Mouse (Mus musculus) heart, embryonic 12.5 days (tissue): ENCODE measurements around the gene Crybb3. TPM values are rescaled to one million over a fixed set of nuclear protein-coding genes. Genes with fewer than 3 reads are reported as not detected.

Experiments
- ATAC-seq: fragments of 200-750 bp; cut with Nextera tagmentation; 2 replicates; pipeline ENCODE4 v1.8.0; 2017; ENCODE audit warnings: moderate TSS enrichment, moderate library complexity; ENCODE audit not compliant: insufficient number of reproducible peaks, low FRiP score
- H3K27ac ChIP-seq: fragments of 300-500 bp; sonication (generic); 2 replicates; pipeline ENCODE4 v1.5.1; 2016; ENCODE audit warnings: mild to moderate bottlenecking, moderate library complexity; ENCODE audit not compliant: poor library complexity, severe bottlenecking
- H3K27me3 ChIP-seq: fragments of 300-500 bp; sonication (generic); replicated peaks from 2 replicates; pipeline ENCODE4 v1.6.1; 2016; ENCODE audit warnings: mild to moderate bottlenecking, moderate library complexity
- H3K36me3 ChIP-seq: fragments of 300-500 bp; sonication (generic); 2 replicates; pipeline ENCODE4 v1.6.1; 2016; ENCODE audit warnings: mild to moderate bottlenecking, moderate library complexity
- H3K4me1 ChIP-seq: fragments of 300-500 bp; sonication (generic); replicated peaks from 2 replicates; pipeline ENCODE4 v1.6.1; 2016; ENCODE audit warnings: mild to moderate bottlenecking
- H3K4me2 ChIP-seq: fragments of 300-500 bp; sonication (generic); 2 replicates; pipeline ENCODE4 v1.6.1; 2016; ENCODE audit warnings: mild to moderate bottlenecking, moderate library complexity
- H3K4me3 ChIP-seq: fragments of 300-500 bp; sonication (generic); 2 replicates; pipeline ENCODE4 v1.5.1; 2016; ENCODE audit warnings: mild to moderate bottlenecking
- H3K9ac ChIP-seq: fragments of 300-500 bp; sonication (generic); 2 replicates; pipeline ENCODE4 v1.6.1; 2016; ENCODE audit warnings: mild to moderate bottlenecking, moderate library complexity
- H3K9me3 ChIP-seq: fragments of 300-500 bp; sonication (generic); replicated peaks from 2 replicates; pipeline ENCODE4 v1.6.1; 2016; ENCODE audit warnings: mild to moderate bottlenecking, moderate library complexity
- WGBS: fragments of 180-500 bp; shearing (Covaris S2); methylation state at CpG from one replicate; pipeline ENCODE4 v1.1.7; 2016; 5-methylcytosine and 5-hydroxymethylcytosine counted together
- polyA plus RNA-seq: library from polyadenylated mRNA; unstranded; fragments of >200 nt; fragmentation: Nextera tagmentation; extraction: Ambion mirVana; gene quantifications from 2 replicates; pipeline ENCODE4 v1.2.1, GENCODE M21; 2016

Gene Crybb3
- polyA plus RNA-seq, 1 experiment from 2014 or later, result 1.4 TPM

DNA sequence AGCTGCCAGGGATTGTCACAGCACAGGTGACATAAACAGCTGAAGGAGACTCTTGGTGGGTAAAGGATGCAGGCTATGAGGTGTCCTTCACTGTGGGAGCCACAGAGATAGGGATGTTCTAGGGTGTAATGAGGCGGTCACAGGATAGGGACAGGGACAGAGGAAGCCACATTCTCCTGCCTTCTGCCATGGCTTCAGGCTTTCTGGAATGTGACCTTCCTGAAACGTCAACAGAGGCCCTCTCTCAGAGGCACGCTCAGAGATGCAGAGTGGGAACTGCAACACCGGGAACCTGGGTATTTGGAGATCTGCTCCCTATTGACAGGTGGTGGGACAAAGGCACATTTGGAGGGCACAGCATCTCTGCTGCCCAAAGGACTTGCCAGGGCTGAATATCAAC is 5.6 kb upstream of the Crybb3 start:
- no peak for ATAC-seq
- H3K4me3 ChIP-seq, result no peak overlapping the region
- 44% methylated on average over 4 of the region's 4 CpGs for WGBS
- H3K4me1 ChIP-seq, result peaks cover 18% of the 10 kb centered on the region
- peaks cover 55% of the 10 kb centered on the region for H3K36me3 ChIP-seq
- H3K9ac ChIP-seq, result no peak overlapping the region
- no peaks in the 10 kb centered on the region for H3K9me3 ChIP-seq
- H3K27me3 ChIP-seq, result no peaks in the 10 kb centered on the region
- no peak overlapping the region for H3K4me2 ChIP-seq
- H3K27ac ChIP-seq, result no peak overlapping the region

DNA sequence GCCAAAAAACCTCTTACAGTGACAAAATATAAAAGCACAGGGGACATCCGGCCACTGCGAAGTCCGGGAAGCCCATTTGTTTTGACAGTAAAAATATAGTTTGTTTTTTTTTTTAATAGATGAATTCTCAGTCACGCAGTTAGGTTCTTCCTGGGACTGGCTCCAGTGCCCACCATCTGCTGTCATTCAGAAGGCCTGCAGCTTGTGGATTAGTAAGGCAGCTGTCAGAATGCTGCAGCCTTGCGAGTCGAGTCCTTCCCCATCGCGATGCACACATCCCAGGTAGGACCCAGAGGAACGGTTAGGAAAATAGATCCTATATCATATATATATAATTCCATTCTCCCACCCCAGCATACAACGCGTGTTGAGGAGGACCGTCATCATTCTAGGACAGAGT is 5.1 kb upstream of the Crybb3 start:
- H3K9ac ChIP-seq, result no peak overlapping the region
- H3K4me3 ChIP-seq, result no peak overlapping the region
- H3K9me3 ChIP-seq, result no peaks in the 10 kb centered on the region
- ATAC-seq, result no peak
- peaks cover 19% of the 10 kb centered on the region for H3K4me1 ChIP-seq
- WGBS, result 82% methylated on average over 12 of the region's 12 CpGs
- H3K27ac ChIP-seq, result no peak overlapping the region
- no peak overlapping the region for H3K4me2 ChIP-seq
- H3K36me3 ChIP-seq, result peaks cover 50% of the 10 kb centered on the region
- H3K27me3 ChIP-seq, result no peaks in the 10 kb centered on the region

DNA sequence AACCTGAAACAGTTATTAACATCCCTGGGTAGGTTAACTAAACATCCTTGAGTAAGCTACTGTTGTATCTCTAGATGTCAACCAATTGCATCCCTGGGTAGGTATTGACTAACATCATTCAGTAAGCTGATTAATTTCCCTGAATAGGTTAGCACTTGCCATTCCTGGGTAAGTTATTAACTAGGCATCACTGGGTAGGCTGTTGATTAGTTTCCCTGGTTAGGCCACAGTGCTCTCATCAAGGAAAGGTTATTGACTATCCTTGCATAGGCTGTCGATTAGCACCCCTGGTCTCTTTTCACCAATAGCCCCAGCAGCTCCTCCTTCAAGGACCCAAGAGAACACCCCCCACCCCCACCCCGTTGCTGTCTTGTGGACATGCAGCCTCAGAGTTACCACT is 4.5 kb upstream of the Crybb3 start:
- H3K9ac ChIP-seq, result no peak overlapping the region
- H3K27me3 ChIP-seq, result no peaks in the 10 kb centered on the region
- no peak for ATAC-seq
- H3K27ac ChIP-seq, result no peak overlapping the region
- no peak overlapping the region for H3K4me2 ChIP-seq
- H3K4me3 ChIP-seq, result no peak overlapping the region
- H3K36me3 ChIP-seq, result peaks cover 45% of the 10 kb centered on the region
- H3K9me3 ChIP-seq, result no peaks in the 10 kb centered on the region
- peaks cover 19% of the 10 kb centered on the region for H3K4me1 ChIP-seq
- 66% methylated on average over 2 of the region's 2 CpGs for WGBS

DNA sequence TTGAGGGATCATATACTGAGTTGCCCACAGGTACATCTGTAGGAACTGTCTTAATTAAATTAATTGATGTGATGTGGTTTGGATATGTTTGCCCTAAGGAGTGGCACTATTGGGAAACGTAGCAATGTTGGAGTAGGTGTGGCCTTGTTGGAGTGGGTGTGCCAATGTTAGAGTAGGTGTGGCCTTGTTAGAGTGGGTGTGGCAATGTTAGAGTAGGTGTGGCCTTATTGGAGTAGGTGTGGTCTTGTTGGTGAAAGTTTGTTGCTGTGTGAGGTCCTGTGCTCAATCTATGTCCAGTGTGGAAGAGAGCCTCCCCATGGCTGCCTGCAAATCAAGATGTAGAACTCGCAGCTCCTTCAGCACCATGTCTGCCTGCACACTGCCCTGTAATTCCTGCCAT is 2.9 kb upstream of the Crybb3 start:
- Histone ChIP-seq H3K27me3 (no peaks in the 10 kb centered on the region), H3K9ac (no peak overlapping the region), H3K4me3 (no peak overlapping the region), H3K4me2 (no peak overlapping the region), H3K4me1 (peaks cover 25% of the 10 kb centered on the region), H3K27ac (no peak overlapping the region), H3K36me3 (peaks cover 29% of the 10 kb centered on the region), H3K9me3 (no peaks in the 10 kb centered on the region)
- 83% methylated on average over 2 of the region's 2 CpGs for WGBS
- ATAC-seq, result no peak

DNA sequence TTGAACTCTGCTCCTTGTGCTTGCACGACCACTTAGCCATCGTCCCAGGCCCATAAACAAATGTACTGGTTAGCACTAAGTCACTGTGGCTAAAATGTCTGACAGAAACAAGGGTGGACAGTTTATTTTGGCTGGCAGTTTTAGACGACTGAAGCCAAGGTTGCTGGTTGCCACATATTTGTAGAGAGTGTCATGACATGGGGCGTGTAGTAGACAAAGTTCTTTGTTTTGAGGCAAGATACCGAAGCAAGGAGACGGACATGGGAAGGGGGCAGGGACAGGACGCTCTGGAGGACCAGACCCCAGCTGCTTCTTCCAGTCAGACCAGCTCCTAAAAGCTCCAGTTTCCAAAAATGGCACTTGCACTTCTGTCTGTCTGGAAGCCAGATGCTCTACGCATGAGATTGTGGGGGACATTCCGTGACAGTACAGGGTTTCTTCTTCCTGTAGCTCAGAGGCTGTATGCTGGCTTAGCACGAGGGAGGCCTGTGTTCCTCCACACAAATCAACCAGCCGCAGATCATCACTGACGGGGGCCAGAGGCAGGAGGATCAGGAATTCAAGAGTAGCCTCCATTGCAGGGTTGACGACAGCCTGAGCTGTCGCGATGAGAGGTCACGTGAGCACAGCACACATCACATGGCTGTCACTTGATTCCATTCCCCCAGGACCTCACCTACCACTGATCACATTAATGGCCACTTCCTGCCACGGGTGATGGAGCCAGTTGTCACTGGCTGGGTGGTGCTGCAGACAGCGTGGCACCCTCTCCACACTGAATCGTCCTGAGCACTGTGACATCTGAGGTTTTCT is 1.2 kb upstream of the Crybb3 start:
- H3K36me3 ChIP-seq, result peaks cover 12% of the 10 kb centered on the region
- H3K27ac ChIP-seq, result 0 out of 2 replicates have a peak overlapping the region, but pooled peaks have one; percentile 8
- peaks cover 10% of the 10 kb centered on the region; the same call in 1 of the 2 replicates for H3K27me3 ChIP-seq
- peaks cover 25% of the 10 kb centered on the region for H3K4me1 ChIP-seq
- 0 out of 2 replicates have a peak, but pooled peaks have one; percentile 26 for ATAC-seq
- peak overlapping the region; percentile 53 for H3K4me2 ChIP-seq
- WGBS, result 37% methylated on average over 19 of the region's 19 CpGs
- H3K9me3 ChIP-seq, result no peaks in the 10 kb centered on the region
- H3K4me3 ChIP-seq, result no peak overlapping the region
- no peak overlapping the region for H3K9ac ChIP-seq

DNA sequence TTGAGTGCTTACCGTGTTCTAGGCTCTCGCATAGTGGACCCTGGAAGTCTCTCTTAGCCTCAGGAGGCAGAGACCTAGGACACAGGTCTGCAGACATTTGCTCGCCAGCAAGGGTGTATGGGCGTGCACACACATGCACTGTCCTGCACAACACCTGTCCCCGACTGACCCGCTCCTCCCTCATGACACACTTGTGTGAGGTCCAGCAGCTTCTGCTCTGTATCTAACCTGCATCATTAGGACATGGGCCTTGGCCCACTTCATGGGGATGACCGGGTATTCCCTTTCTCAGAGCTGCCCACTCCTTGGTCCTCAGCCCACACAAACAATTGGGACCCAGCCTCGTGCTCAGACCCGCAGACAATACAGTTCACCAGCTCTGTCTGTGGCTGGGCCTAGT is 364 bp downstream of the Crybb3 start:
- ATAC-seq, result no peak
- H3K9ac ChIP-seq, result no peak overlapping the region
- WGBS, result 85% methylated on average over 9 of the region's 9 CpGs

DNA sequence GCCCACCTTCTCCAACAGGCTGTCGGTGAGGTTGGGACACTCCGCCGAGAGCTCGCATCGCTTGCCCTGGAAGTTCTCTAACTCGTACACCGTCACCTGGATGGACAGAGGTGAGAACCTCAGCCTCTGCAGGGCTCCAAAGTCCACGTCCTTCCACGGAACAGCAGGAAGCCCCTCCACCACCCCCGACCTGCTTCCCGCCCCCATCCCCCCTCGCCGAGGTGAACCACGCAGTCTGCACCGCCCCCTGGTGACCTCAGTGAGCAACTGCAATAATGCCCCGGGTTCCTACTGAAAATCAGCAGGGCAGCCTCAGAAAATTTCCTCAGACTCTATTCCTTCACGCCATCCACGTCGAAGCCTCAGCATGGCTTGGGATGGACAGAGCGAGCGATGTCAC is 1.6 kb downstream of the Crybb3 start:
- Histone ChIP-seq H3K9me3 (no peaks in the 10 kb centered on the region), H3K27ac (no peak overlapping the region), H3K27me3 (peaks cover 25% of the 10 kb centered on the region), H3K36me3 (no peaks in the 10 kb centered on the region; the same call in 1 of the 2 replicates), H3K4me2 (peak overlapping the region; percentile 52), H3K4me3 (no peak overlapping the region), H3K4me1 (peaks cover 22% of the 10 kb centered on the region), H3K9ac (peak overlapping the region; percentile 6; the same call in 1 of the 2 replicates)
- ATAC-seq, result no peak
- 23% methylated on average over 21 of the region's 21 CpGs for WGBS

More for the DNA sequence above, 364 bp downstream of the Crybb3 start:
- H3K4me2 ChIP-seq, result no peak overlapping the region
- peaks cover 9% of the 10 kb centered on the region for H3K36me3 ChIP-seq
- no peak overlapping the region for H3K4me3 ChIP-seq
- peaks cover 17% of the 10 kb centered on the region for H3K27me3 ChIP-seq
- peaks cover 22% of the 10 kb centered on the region for H3K4me1 ChIP-seq
- H3K9me3 ChIP-seq, result no peaks in the 10 kb centered on the region
- H3K27ac ChIP-seq, result no peak overlapping the region

DNA sequence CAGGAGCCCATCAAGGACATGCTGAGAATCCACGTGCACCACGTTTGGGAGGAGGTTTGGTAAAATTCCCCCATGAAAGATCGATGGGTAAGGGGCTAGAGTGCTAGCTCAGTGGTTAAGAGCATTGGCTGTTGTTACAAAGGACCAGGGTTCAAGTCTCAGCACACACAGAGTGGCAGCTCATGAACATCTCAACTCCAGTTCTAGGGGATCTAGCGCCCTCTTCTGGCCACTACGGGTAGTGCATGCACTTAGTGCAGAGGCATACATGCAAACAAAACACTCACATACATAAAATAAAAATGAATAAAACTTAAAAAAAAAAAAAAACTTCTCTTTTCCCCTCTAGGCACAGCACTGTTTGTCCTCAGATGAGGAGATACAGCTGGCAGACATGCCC is 2.7 kb downstream of the Crybb3 start:
- WGBS, result 58% methylated on average over 5 of the region's 5 CpGs
- no peaks in the 10 kb centered on the region for H3K9me3 ChIP-seq
- H3K27ac ChIP-seq, result no peak overlapping the region
- no peak overlapping the region for H3K4me3 ChIP-seq
- H3K4me2 ChIP-seq, result no peak overlapping the region
- H3K27me3 ChIP-seq, result peaks cover 25% of the 10 kb centered on the region
- H3K4me1 ChIP-seq, result peaks cover 22% of the 10 kb centered on the region
- H3K36me3 ChIP-seq, result no peaks in the 10 kb centered on the region
- no peak for ATAC-seq
- H3K9ac ChIP-seq, result no peak overlapping the region

DNA sequence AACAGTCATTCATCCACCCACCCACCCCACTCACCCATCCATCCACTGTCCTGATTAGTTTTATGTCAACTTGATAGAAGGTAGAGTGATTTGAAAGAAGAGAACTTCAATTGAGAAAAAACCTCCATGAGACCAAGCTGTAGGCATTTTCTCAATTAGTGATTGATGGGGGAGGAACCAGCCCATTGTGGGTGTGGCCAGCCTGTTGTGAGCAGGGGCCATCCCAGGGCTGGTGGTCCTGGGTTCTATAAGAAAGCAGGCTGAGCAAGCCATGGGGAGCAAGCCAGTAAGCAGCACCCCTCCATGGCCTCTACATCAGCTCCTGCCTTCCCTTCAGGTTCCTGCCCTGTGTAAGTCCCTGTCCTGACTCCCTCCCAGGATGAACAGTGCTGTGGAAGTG is 11.4 kb downstream of the Crybb3 start, which contains the start of gene Crybb2:
Gene Crybb2 (minus strand): TSS at position 101 of the 400 bp plus-strand sequence.
- H3K4me2 ChIP-seq, result no peak within 1 kb of the TSS
- ATAC-seq, result no peak
- H3K36me3 ChIP-seq, result no peaks in the 10 kb centered on the region
- H3K9ac ChIP-seq, result no peak within 1 kb of the TSS
- H3K27ac ChIP-seq, result no peak within 1 kb of the TSS
- no peak within 1 kb of the TSS for H3K4me3 ChIP-seq
- peaks cover 7% of the 10 kb centered on the region for H3K27me3 ChIP-seq
- peaks cover 4% of the 10 kb centered on the region for H3K4me1 ChIP-seq
- H3K9me3 ChIP-seq, result no peaks in the 10 kb centered on the region

DNA sequence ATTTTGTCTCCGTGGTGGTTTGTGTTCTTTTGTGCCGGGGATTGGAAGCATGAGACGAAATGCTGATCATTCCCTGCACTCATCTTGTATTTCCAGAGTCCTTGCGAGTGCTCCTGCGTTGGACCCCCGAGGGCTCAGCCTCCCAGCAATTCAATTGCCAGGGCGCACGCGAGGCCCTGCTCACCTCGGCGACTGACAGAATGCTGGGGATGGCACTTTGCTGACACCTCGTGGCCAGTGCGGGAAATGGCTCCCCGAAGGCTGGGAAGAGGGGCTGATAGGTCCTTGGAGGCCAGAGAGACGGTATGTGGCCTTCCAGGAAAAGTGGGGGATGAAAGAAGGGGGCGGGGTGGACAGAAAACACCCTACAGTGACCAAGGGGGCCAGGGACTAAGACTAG is 27.1 kb downstream of the Crybb3 start:
- H3K9ac ChIP-seq, result no peak overlapping the region
- WGBS, result 7% methylated on average over 16 of the region's 16 CpGs
- H3K9me3 ChIP-seq, result peaks cover 7% of the 10 kb centered on the region; the same call in 1 of the 2 replicates
- no peak overlapping the region for H3K4me2 ChIP-seq
- H3K27ac ChIP-seq, result no peak overlapping the region
- H3K27me3 ChIP-seq, result peaks cover 38% of the 10 kb centered on the region
- no peak overlapping the region for H3K4me3 ChIP-seq
- no peaks in the 10 kb centered on the region for H3K4me1 ChIP-seq
- ATAC-seq, result 0 out of 2 replicates have a peak, but pooled peaks have one; percentile 30
- no peaks in the 10 kb centered on the region for H3K36me3 ChIP-seq

DNA sequence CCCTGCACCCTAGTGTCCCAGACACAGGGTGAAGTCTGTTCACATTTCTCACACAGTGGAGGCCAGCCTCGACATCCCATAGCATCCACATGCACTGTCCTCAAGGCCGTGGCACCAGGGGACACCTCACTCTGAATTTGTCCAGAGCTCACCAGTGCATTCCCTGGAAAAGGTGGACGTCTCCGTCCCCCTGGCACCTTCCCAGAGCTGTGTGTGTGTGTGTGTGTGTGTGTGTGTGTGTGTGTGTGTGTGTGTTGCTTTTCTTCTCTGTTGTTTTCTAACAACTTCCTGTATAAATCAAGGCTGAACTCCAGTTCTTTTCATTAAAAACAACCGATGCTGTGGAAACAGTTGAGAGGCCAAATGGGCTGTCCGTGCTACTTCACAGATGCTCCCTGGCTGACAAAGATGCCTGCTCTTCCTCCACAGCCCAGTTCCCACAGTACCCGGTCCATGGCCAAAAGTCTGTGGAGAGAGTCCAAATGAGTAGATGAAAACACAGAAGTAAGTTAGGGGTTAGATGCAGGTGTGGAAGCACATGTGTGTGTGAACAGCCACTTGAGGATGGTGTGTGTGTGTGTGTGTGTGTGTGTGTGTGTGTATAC is 30.7 kb downstream of the Crybb3 start:
- H3K9me3 ChIP-seq, result peaks cover 7% of the 10 kb centered on the region; the same call in 1 of the 2 replicates
- peaks cover 13% of the 10 kb centered on the region for H3K27me3 ChIP-seq
- WGBS, result 66% methylated on average over 7 of the region's 7 CpGs
- ATAC-seq, result no peak
- no peak overlapping the region for H3K9ac ChIP-seq
- H3K4me1 ChIP-seq, result no peaks in the 10 kb centered on the region
- no peak overlapping the region for H3K27ac ChIP-seq
- no peak overlapping the region for H3K4me3 ChIP-seq
- H3K4me2 ChIP-seq, result no peak overlapping the region
- H3K36me3 ChIP-seq, result no peaks in the 10 kb centered on the region
